Mouse (Mus musculus) heart, embryonic 11.5 days (tissue): ENCODE measurements around the gene Commd6. TPM values are rescaled to one million over a fixed set of nuclear protein-coding genes. Genes with fewer than 3 reads are reported as not detected.

Source experiments
- ATAC-seq: fragments of 200-750 bp; cut with Nextera tagmentation; replicated peaks from 2 replicates; pipeline ENCODE4 v1.8.0; 2017; ENCODE audit warnings: moderate library complexity; ENCODE audit not compliant: insufficient number of reproducible peaks, low FRiP score, low TSS enrichment
- H3K27ac ChIP-seq: fragments of 300-500 bp; sonication (generic); 2 replicates; pipeline ENCODE4 v1.5.1; 2014; ENCODE audit warnings: mild to moderate bottlenecking, low read depth, low read length
- H3K27me3 ChIP-seq: fragments of 300-500 bp; sonication (generic); 2 replicates; pipeline ENCODE4 v1.6.1; 2014; ENCODE audit warnings: mild to moderate bottlenecking, low read length, mixed read lengths; ENCODE audit not compliant: control insufficient read depth, insufficient read depth
- H3K36me3 ChIP-seq: fragments of 300-500 bp; sonication (generic); 2 replicates; pipeline ENCODE4 v1.6.1; 2014; ENCODE audit warnings: mild to moderate bottlenecking, low read length, moderate library complexity, mixed read lengths; ENCODE audit not compliant: control insufficient read depth, insufficient read depth
- H3K4me1 ChIP-seq: fragments of 300-500 bp; sonication (generic); 2 replicates; pipeline ENCODE4 v1.6.1; 2014; ENCODE audit warnings: low read length; ENCODE audit not compliant: control insufficient read depth, insufficient read depth
- H3K4me2 ChIP-seq: fragments of 300-500 bp; sonication (generic); 2 replicates; pipeline ENCODE4 v1.6.1; 2014; ENCODE audit warnings: mild to moderate bottlenecking, moderate library complexity
- H3K4me3 ChIP-seq: fragments of 300-500 bp; sonication (generic); 2 replicates; pipeline ENCODE4 v1.5.1; 2014; ENCODE audit warnings: low read depth, low read length
- H3K9ac ChIP-seq: fragments of 300-500 bp; sonication (generic); 2 replicates; pipeline ENCODE4 v1.6.1; 2014; ENCODE audit warnings: mild to moderate bottlenecking, low read depth, low read length, moderate library complexity
- H3K9me3 ChIP-seq: fragments of 300-500 bp; sonication (generic); replicated peaks from 2 replicates; pipeline ENCODE4 v1.6.1; 2016; ENCODE audit warnings: low read length; ENCODE audit not compliant: control insufficient read depth
- WGBS: fragments of 180-500 bp; shearing (Covaris S2); extraction: QIAGEN DNeasy Blood & Tissue Kit; methylation state at CpG from one replicate; pipeline ENCODE4 v1.1.7; 2014; ENCODE audit not compliant: insufficient replicate concordance; 5-methylcytosine and 5-hydroxymethylcytosine counted together
- polyA plus RNA-seq: library from polyadenylated mRNA; unstranded; fragments of >200 nt; fragmentation: Nextera tagmentation; extraction: Ambion mirVana; gene quantifications from 2 replicates; pipeline ENCODE4 v1.2.1, GENCODE M21; 2014

Commd6 gene
- polyA plus RNA-seq, 1 experiment from 2014 or later: 81.7 TPM

GRCm38 (mm10) chr14:101635765-101636164 lies 4.7 kb downstream of the Commd6 start:
- H3K9me3 ChIP-seq: no peaks in the 10 kb centered on the region
- no peak overlapping the region for H3K9ac ChIP-seq
- no peak overlapping the region for H3K27ac ChIP-seq
- ATAC-seq: no peak
- no peak overlapping the region for H3K4me3 ChIP-seq
- no peaks in the 10 kb centered on the region for H3K27me3 ChIP-seq
- H3K4me1 ChIP-seq: no peaks in the 10 kb centered on the region
- H3K36me3 ChIP-seq: peaks cover 4% of the 10 kb centered on the region; the same call in 1 of the 2 replicates
- WGBS: 100% methylated on average over 1 of the region's 1 CpGs
- no peak overlapping the region for H3K4me2 ChIP-seq

- H3K4me1 ChIP-seq: no peaks in the 10 kb centered on the region
- H3K4me3 ChIP-seq: no peak overlapping the region
- H3K27me3 ChIP-seq: no peaks in the 10 kb centered on the region
- no peaks in the 10 kb centered on the region for H3K9me3 ChIP-seq
- H3K27ac ChIP-seq: no peak overlapping the region
- ATAC-seq: no peak
- H3K36me3 ChIP-seq: peaks cover 4% of the 10 kb centered on the region; the same call in 1 of the 2 replicates
- 68% methylated on average over 2 of the region's 2 CpGs for WGBS
- no peak overlapping the region for H3K9ac ChIP-seq
- H3K4me2 ChIP-seq: no peak overlapping the region
Observed at GRCm38 (mm10) chr14:101630548-101630947, 9.9 kb downstream of the Commd6 start.

GRCm38 (mm10) chr14:101617680-101618079 lies 22.8 kb downstream of the Commd6 start:
- Histone ChIP-seq H3K9me3 (no peaks in the 10 kb centered on the region), H3K4me1 (no peaks in the 10 kb centered on the region), H3K4me2 (no peak overlapping the region), H3K27ac (no peak overlapping the region), H3K27me3 (no peaks in the 10 kb centered on the region), H3K4me3 (no peak overlapping the region), H3K36me3 (no peaks in the 10 kb centered on the region), H3K9ac (no peak overlapping the region)
- ATAC-seq: no peak
- 81% methylated on average over 5 of the region's 5 CpGs for WGBS

- no peak for ATAC-seq
- no peaks in the 10 kb centered on the region for H3K36me3 ChIP-seq
- no peak overlapping the region for H3K9ac ChIP-seq
- H3K4me3 ChIP-seq: no peak overlapping the region
- H3K4me2 ChIP-seq: no peak overlapping the region
- no peaks in the 10 kb centered on the region for H3K27me3 ChIP-seq
- no peaks in the 10 kb centered on the region for H3K9me3 ChIP-seq
- no peaks in the 10 kb centered on the region for H3K4me1 ChIP-seq
- H3K27ac ChIP-seq: no peak overlapping the region
- WGBS: 55% methylated on average over 9 of the region's 9 CpGs
Observed at GRCm38 (mm10) chr14:101616178-101616577, 24.3 kb downstream of the Commd6 start.

- ATAC-seq: no peak
- no peak overlapping the region for H3K9ac ChIP-seq
- no peaks in the 10 kb centered on the region for H3K9me3 ChIP-seq
- H3K36me3 ChIP-seq: no peaks in the 10 kb centered on the region
- no peaks in the 10 kb centered on the region for H3K4me1 ChIP-seq
- WGBS: 63% methylated on average over 1 of the region's 1 CpGs
- no peaks in the 10 kb centered on the region for H3K27me3 ChIP-seq
- H3K4me3 ChIP-seq: no peak overlapping the region
- H3K27ac ChIP-seq: no peak overlapping the region
- no peak overlapping the region for H3K4me2 ChIP-seq
Observed at GRCm38 (mm10) chr14:101613206-101613605, 27.3 kb downstream of the Commd6 start.

- no peak for ATAC-seq
- H3K9ac ChIP-seq: no peak overlapping the region
- no peaks in the 10 kb centered on the region for H3K9me3 ChIP-seq
- H3K27me3 ChIP-seq: no peaks in the 10 kb centered on the region
- no peak overlapping the region for H3K4me2 ChIP-seq
- 57% methylated on average over 10 of the region's 10 CpGs for WGBS
- no peak overlapping the region for H3K4me3 ChIP-seq
- H3K27ac ChIP-seq: no peak overlapping the region
- no peaks in the 10 kb centered on the region for H3K36me3 ChIP-seq
- H3K4me1 ChIP-seq: no peaks in the 10 kb centered on the region
Observed at GRCm38 (mm10) chr14:101610701-101611100, 29.8 kb downstream of the Commd6 start.

- no peaks in the 10 kb centered on the region for H3K36me3 ChIP-seq
- peak within 1 kb of the TSS; percentile 95 for H3K4me2 ChIP-seq
- ATAC-seq: peak; percentile 81
- no peaks in the 10 kb centered on the region for H3K27me3 ChIP-seq
- H3K4me3 ChIP-seq: peak within 1 kb of the TSS; percentile 84
- no peaks in the 10 kb centered on the region for H3K9me3 ChIP-seq
- under 1% methylated on average over 60 of the region's 62 CpGs for WGBS
- no peaks in the 10 kb centered on the region for H3K4me1 ChIP-seq
- H3K9ac ChIP-seq: peak within 1 kb of the TSS; percentile 87
- H3K27ac ChIP-seq: peak within 1 kb of the TSS; percentile 77
Observed at GRCm38 (mm10) chr14:101608519-101609368, 31.7 kb downstream of the Commd6 start, which contains the start of gene Tbc1d4. Gene Tbc1d4 (minus strand): TSS chr14:101609191.

- 0 out of 2 replicates have a peak, but pooled peaks cover 2% of the 10 kb centered on the region for H3K4me1 ChIP-seq
- peak overlapping the region; percentile 84 for H3K4me3 ChIP-seq
- peak overlapping the region; percentile 95 for H3K4me2 ChIP-seq
- H3K27me3 ChIP-seq: no peaks in the 10 kb centered on the region
- peak; percentile 36 for ATAC-seq
- under 1% methylated on average over 62 of the region's 62 CpGs for WGBS
- no peaks in the 10 kb centered on the region for H3K9me3 ChIP-seq
- peak overlapping the region; percentile 77 for H3K27ac ChIP-seq
- peak overlapping the region; percentile 87 for H3K9ac ChIP-seq
- H3K36me3 ChIP-seq: no peaks in the 10 kb centered on the region
Observed at GRCm38 (mm10) chr14:101607631-101608518, 32.6 kb downstream of the Commd6 start.
